Mouse (Mus musculus): ENCODE results near the gene Taf4. TPM values are rescaled to one million over a fixed set of nuclear protein-coding genes. Genes with fewer than 3 reads are reported as not detected.

Gene Taf4
- total and polyA plus RNA-seq, 3 experiments, result 7.4 to 20.5 (median 16.4) TPM

DNA sequence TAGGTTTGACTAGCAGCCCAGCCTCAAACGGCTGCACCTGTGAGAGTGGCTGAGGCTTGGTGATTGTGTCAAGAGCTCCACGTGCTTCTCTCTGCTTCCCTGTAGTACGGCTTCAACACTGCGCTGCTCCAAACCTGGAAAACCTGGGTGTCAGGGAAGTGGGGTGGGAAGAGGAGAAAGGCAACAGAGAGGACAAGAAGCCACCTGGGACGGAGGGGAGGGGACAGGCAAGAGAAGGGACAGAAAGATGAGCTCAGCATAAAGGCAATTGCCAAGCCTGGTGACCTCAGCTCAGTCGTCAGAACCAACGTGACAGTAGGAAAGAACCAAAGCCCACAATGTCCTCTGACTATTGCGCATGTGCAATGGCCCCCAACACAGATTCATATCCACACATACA, 44.5 kb upstream of the Taf4 start:
- H3K4me1 ChIP-seq (ENCODE audit: control insufficient read depth, insufficient read depth, low read length), result peaks cover 2% of the 10 kb centered on the region
- TF ChIP-seq CTCF (IDR thresholded peaks at IDR 0.05) (no peak), EP300 (IDR thresholded peaks at IDR 0.05; ENCODE audit: insufficient read depth, low read depth, low read length) (no peak), POLR2A (IDR thresholded peaks at IDR 0.05; ENCODE audit: insufficient read depth, low read depth, low read length) (no peak)
- DNase-seq, result no peak
- H3K36me3 ChIP-seq (ENCODE audit: control insufficient read depth, insufficient read depth, low read length), result no peaks in the 10 kb centered on the region
- 69% methylated on average over 8 of the region's 8 CpGs for WGBS
- no peak overlapping the region for H3K9ac ChIP-seq (ENCODE audit: low read depth, low read length)
- no peak overlapping the region for H3K27ac ChIP-seq
- H3K27me3 ChIP-seq (ENCODE audit: control insufficient read depth, insufficient read depth, low read length), result no peaks in the 10 kb centered on the region
- intact Hi-C loops (cut with DNase I), result no loop called here
- no peak overlapping the region for H3K4me3 ChIP-seq
- no peaks in the 10 kb centered on the region for H3K79me2 ChIP-seq (replicated peaks; ENCODE audit: control insufficient read depth, insufficient read depth, low read length)

DNA sequence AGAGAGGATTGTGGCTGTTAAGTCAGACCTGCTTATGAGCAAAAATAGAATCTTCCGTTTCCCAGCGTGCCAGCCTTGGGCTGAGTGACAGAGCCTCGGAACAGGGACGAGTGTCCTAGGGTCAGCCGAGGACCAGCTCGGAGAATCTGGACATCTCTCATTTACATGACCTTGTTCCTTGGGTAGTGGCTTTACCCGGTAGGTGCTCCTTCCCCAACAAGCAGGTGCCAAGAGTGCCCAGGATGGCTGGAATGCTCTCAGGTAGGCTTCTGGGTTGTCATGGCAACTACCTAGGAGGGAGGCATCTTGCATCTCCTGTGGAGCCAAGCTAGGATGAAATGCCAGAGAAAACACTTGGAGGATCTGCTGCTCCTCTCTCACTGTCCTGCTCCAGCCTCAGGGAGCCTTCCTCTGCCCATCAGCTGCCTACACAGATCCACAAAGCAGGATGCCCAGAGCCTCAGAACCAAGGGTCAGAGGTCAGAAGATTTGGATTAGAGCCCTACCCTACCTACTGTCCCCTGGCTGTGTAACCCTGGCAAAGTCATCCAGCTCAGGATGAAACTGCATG, 43.7 kb upstream of the Taf4 start:
- H3K36me3 ChIP-seq (ENCODE audit: control insufficient read depth, insufficient read depth, low read length), result no peaks in the 10 kb centered on the region
- intact Hi-C loops (cut with DNase I), result no loop called here
- no peak overlapping the region for H3K27ac ChIP-seq
- H3K9ac ChIP-seq (ENCODE audit: low read depth, low read length), result no peak overlapping the region
- no peaks in the 10 kb centered on the region for H3K27me3 ChIP-seq (ENCODE audit: control insufficient read depth, insufficient read depth, low read length)
- peaks cover 1% of the 10 kb centered on the region for H3K4me1 ChIP-seq (ENCODE audit: control insufficient read depth, insufficient read depth, low read length)
- no peak overlapping the region for H3K4me3 ChIP-seq
- no peak for DNase-seq
- no peaks in the 10 kb centered on the region for H3K79me2 ChIP-seq (replicated peaks; ENCODE audit: control insufficient read depth, insufficient read depth, low read length)
- TF ChIP-seq EP300 (IDR thresholded peaks at IDR 0.05; ENCODE audit: insufficient read depth, low read depth, low read length) (no peak), CTCF (IDR thresholded peaks at IDR 0.05) (no peak), POLR2A (IDR thresholded peaks at IDR 0.05; ENCODE audit: insufficient read depth, low read depth, low read length) (no peak)
- 65% methylated on average over 7 of the region's 7 CpGs for whole genome bisulfite sequencing

DNA sequence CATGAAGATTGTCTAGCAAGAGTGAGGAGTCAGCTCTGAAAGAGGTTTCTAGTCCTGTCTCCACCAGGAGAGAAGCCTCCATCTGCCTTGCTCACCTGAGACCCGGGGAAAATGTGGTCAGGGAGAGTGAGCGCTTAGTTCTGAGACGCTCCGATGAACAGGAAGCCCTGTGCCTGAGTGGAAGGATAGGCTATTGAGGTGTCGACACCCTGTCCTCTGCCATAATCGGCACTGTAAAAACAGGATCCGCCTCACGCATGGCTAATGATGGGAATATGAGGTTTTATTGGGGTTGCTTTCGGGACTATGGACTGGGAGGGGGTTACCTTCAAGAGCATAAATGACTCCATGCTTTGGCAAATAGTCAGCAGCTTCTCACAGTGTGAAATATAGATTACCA, 42.1 kb upstream of the Taf4 start:
- H3K27me3 ChIP-seq (ENCODE audit: control insufficient read depth, insufficient read depth, low read length), result no peaks in the 10 kb centered on the region
- no peaks in the 10 kb centered on the region for H3K79me2 ChIP-seq (replicated peaks; ENCODE audit: control insufficient read depth, insufficient read depth, low read length)
- H3K9ac ChIP-seq (ENCODE audit: low read depth, low read length), result no peak overlapping the region
- peak in 1 of 2 experiments; percentile 7 for DNase-seq
- TF ChIP-seq CTCF (IDR thresholded peaks at IDR 0.05), result no peak
- no peak overlapping the region for H3K27ac ChIP-seq
- no peaks in the 10 kb centered on the region for H3K36me3 ChIP-seq (ENCODE audit: control insufficient read depth, insufficient read depth, low read length)
- 73% methylated on average over 9 of the region's 9 CpGs for WGBS
- intact Hi-C loops (cut with DNase I), result no loop called here
- peaks cover 1% of the 10 kb centered on the region for H3K4me1 ChIP-seq (ENCODE audit: control insufficient read depth, insufficient read depth, low read length)
- no peak overlapping the region for H3K4me3 ChIP-seq

DNA sequence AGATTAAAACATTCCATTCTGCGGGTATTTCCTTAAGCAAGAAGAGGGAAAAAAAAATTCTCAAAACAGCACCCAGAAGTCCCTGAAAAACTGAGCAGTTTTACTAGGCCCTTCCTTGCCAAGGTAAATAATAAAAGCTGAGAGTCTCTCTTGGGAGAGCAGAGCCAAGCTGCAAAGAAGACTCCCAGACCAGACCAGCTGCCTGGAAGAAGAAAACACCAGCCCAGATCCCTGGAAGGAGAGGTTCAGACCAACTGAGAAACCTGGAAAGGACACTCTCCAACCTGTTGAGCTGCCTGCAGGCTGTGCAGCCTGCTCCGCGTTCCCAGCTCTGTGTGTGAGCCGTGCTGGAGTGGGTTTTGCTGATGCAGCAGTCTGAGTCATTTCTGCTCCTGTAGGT, 41.2 kb upstream of the Taf4 start:
- DNase-seq, result peak in 1 of 2 experiments; percentile 17
- H3K36me3 ChIP-seq (ENCODE audit: control insufficient read depth, insufficient read depth, low read length), result no peaks in the 10 kb centered on the region
- peaks cover 1% of the 10 kb centered on the region for H3K4me1 ChIP-seq (ENCODE audit: control insufficient read depth, insufficient read depth, low read length)
- H3K9ac ChIP-seq (ENCODE audit: low read depth, low read length), result no peak overlapping the region
- 53% methylated on average over 4 of the region's 4 CpGs for WGBS
- H3K4me3 ChIP-seq, result no peak overlapping the region
- H3K27me3 ChIP-seq (ENCODE audit: control insufficient read depth, insufficient read depth, low read length), result no peaks in the 10 kb centered on the region
- TF ChIP-seq EP300 (IDR thresholded peaks at IDR 0.05; ENCODE audit: insufficient read depth, low read depth, low read length), result no peak
- TF ChIP-seq POLR2A (IDR thresholded peaks at IDR 0.05; ENCODE audit: insufficient read depth, low read depth, low read length), result no peak
- no peak for TF ChIP-seq CTCF (IDR thresholded peaks at IDR 0.05)
- no peak overlapping the region for H3K27ac ChIP-seq
- intact Hi-C loops (cut with DNase I), result no loop called here
- no peaks in the 10 kb centered on the region for H3K79me2 ChIP-seq (replicated peaks; ENCODE audit: control insufficient read depth, insufficient read depth, low read length)

DNA sequence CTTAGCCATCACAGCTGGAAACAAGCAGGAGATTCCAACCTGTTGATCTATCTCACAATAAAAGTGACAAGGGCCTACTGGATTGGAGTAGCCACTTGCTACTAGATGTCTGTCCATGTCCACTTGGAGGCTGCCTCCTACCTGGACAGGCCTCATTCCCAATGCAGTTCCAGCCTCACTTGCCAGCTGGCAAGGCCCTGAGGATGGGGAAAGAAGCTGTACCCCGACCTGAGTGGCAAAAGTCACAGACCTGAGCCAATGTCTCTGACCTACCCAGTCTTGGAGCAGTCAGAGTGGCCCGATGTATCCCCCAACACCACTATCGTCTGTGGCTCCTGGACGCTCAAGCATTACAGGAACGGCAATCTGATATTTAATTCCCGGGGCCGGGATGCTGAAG, 37.2 kb upstream of the Taf4 start:
- no peak overlapping the region for H3K4me3 ChIP-seq
- WGBS, result 86% methylated on average over 7 of the region's 7 CpGs
- TF ChIP-seq CTCF (IDR thresholded peaks at IDR 0.05) (no peak), POLR2A (IDR thresholded peaks at IDR 0.05; ENCODE audit: insufficient read depth, low read depth, low read length) (no peak)
- DNase-seq, result no peak
- H3K27ac ChIP-seq, result no peak overlapping the region
- no peak overlapping the region for H3K9ac ChIP-seq (ENCODE audit: low read depth, low read length)
- no peaks in the 10 kb centered on the region; the same call in 1 of the 2 replicates for H3K4me1 ChIP-seq (ENCODE audit: control insufficient read depth, insufficient read depth, low read length)
- no peaks in the 10 kb centered on the region for H3K27me3 ChIP-seq (ENCODE audit: control insufficient read depth, insufficient read depth, low read length)
- H3K79me2 ChIP-seq (replicated peaks; ENCODE audit: control insufficient read depth, insufficient read depth, low read length), result no peaks in the 10 kb centered on the region
- H3K36me3 ChIP-seq (ENCODE audit: control insufficient read depth, insufficient read depth, low read length), result no peaks in the 10 kb centered on the region
- intact Hi-C loops (cut with DNase I), result no loop called here

DNA sequence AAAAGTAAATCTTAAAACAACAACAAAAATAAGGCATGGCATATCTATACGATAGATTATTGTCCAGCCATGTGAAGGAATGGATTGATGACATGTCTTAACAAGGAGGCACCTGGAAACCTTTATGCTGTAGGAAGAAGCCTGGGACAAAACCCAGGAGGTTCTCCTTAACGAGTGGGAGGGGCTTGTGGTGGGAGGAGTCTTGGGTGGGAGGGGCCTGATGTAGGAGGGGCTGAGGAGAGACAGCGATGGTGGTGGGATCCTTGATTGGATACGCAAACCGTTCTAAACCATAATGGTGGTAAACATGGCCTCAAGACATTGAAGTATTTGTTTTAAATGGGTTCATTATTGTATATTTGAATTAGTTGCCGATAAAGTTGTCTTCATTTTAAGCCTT, 34.9 kb upstream of the Taf4 start:
- intact Hi-C loops (cut with DNase I), result no loop called here
- Histone ChIP-seq H3K4me1 (ENCODE audit: control insufficient read depth, insufficient read depth, low read length) (no peaks in the 10 kb centered on the region), H3K9ac (ENCODE audit: low read depth, low read length) (no peak overlapping the region), H3K36me3 (ENCODE audit: control insufficient read depth, insufficient read depth, low read length) (no peaks in the 10 kb centered on the region), H3K27me3 (ENCODE audit: control insufficient read depth, insufficient read depth, low read length) (no peaks in the 10 kb centered on the region), H3K79me2 (replicated peaks; ENCODE audit: control insufficient read depth, insufficient read depth, low read length) (no peaks in the 10 kb centered on the region), H3K4me3 (no peak overlapping the region), H3K27ac (no peak overlapping the region)
- WGBS, result 85% methylated on average over 6 of the region's 6 CpGs
- TF ChIP-seq EP300 (IDR thresholded peaks at IDR 0.05; ENCODE audit: insufficient read depth, low read depth, low read length) (no peak), POLR2A (IDR thresholded peaks at IDR 0.05; ENCODE audit: insufficient read depth, low read depth, low read length) (no peak), CTCF (IDR thresholded peaks at IDR 0.05) (no peak)
- DNase-seq, result no peak
